In the genomic region with DNA sequence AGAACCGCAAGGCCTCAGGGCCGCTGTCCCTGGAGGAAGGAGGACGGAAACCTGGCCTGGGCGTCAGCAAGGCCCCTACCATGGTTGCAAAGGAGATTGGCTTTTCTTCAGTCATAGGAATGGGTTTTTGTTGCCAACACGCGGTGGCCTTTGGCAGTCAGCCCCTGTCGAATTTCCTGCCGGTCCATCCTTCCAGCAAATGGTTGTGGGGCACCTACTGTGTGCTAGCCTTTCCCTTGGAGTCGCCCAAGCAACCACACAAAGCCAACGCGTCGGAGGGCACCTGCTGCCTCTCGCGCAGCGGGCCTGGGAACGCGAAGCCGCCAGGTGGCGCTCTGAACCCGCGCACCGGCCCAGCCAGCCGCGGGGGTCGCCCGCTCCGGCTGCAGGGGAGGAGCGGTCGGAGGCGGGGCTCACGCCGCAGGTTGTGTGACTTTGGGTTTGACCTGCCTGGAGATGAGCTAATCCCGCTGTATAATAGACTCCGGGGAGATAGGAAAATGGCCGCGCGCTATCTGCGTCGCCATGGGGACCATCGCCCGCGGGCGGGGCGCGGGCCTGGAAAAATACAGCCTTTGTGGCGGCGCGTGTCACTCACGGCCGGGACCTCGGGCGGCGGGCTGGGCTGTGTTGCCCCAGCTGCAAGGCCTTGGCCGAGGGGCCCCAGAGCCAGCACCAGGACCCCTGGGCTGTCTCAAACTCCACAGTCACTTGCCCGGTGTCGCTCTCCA, we compare ENCODE assay signal across 7 mouse cellular contexts. TPM values are rescaled to one million over a fixed set of nuclear protein-coding genes. Genes with fewer than 3 reads are reported as not detected.
A peak's percentile ranks its signal among the peaks of the same experiment; 100 is the strongest.
DNase-seq lines count a peak whose midpoint lies in the region; TF ChIP-seq lines count a peak whose summit lies in the region.

No protein-coding gene starts in this region.

- intact Hi-C loops in heart, adult 2 months (cut with DNase I): loop anchor here (1.0 to 5.0 kb wide), 6 partner anchors 37 to 313 kb away; no protein-coding TSS in a partner anchor
- intact Hi-C loops in left cerebral cortex, postnatal 4 days (cut with DNase I): loop anchor here (10.0 kb wide), 1 partner anchor 305 kb away; no protein-coding TSS in a partner anchor

- TF ChIP-seq CTCF in heart, adult 2 months (IDR thresholded peaks at IDR 0.05): no peak; the same call in 1 of the 2 replicates
- TF ChIP-seq CTCF in small intestine, adult 2 months (IDR thresholded peaks at IDR 0.05; ENCODE audit: extremely low read depth, insufficient read length, insufficient replicate concordance, low read depth, low read length): peak; percentile 82

- H3K27ac ChIP-seq in heart, adult 2 months: peak overlapping the region; percentile 12; the same call in 1 of the 2 replicates
- H3K27ac ChIP-seq in midbrain, embryonic 10.5 days (replicated peaks): peak overlapping the region; percentile 63
- no peak overlapping the region for H3K27ac ChIP-seq in small intestine, adult 2 months (ENCODE audit: insufficient read depth, low read depth, low read length)

- H3K9me3 ChIP-seq in midbrain, embryonic 10.5 days (replicated peaks): no peaks in the 10 kb centered on the region

- WGBS in heart, adult 2 months: 2% methylated on average over 56 of the region's 56 CpGs
- under 1% methylated on average over 56 of the region's 56 CpGs for WGBS in midbrain, embryonic 10.5 days
- WGBS in small intestine, adult 2 months: 2% methylated on average over 56 of the region's 56 CpGs

- no peaks in the 10 kb centered on the region for H3K36me3 ChIP-seq in heart, adult 2 months (ENCODE audit: control insufficient read depth, insufficient read depth, low read length)
- no peaks in the 10 kb centered on the region for H3K36me3 ChIP-seq in midbrain, embryonic 10.5 days
- H3K36me3 ChIP-seq in small intestine, adult 2 months (ENCODE audit: control insufficient read depth, insufficient read depth, low read length): no peaks in the 10 kb centered on the region

- H3K4me3 ChIP-seq in heart, adult 2 months: peak overlapping the region; percentile 60
- peak overlapping the region; percentile 56 for H3K4me3 ChIP-seq in midbrain, embryonic 10.5 days
- H3K4me3 ChIP-seq in small intestine, adult 2 months (ENCODE audit: low read depth, low read length): peak overlapping the region; percentile 72

- TF ChIP-seq EP300 in heart, adult 2 months (IDR thresholded peaks at IDR 0.05; ENCODE audit: insufficient read depth, low read depth, low read length): peak; percentile 35; the same call in 1 of the 2 replicates

- DNase-seq in adrenal gland, postnatal 14 days: peak; percentile 87
- DNase-seq in embryo, embryonic 9.5 days (ENCODE audit: extremely low spot score): peak; percentile 88
- DNase-seq in heart, adult 2 months: peak; percentile 82 to 88
- peak; percentile 85 for DNase-seq in kidney, adult 18-20 months
- peak; percentile 78 for DNase-seq in left cerebral cortex, postnatal 4 days
- peak; percentile 90 for DNase-seq in midbrain, embryonic 10.5 days (ENCODE audit: low spot score)

- H3K4me1 ChIP-seq in heart, adult 2 months (ENCODE audit: control insufficient read depth, insufficient read depth, low read length): peaks cover 4% of the 10 kb centered on the region
- peaks cover 39% of the 10 kb centered on the region for H3K4me1 ChIP-seq in midbrain, embryonic 10.5 days
- H3K4me1 ChIP-seq in small intestine, adult 2 months (ENCODE audit: control insufficient read depth, insufficient read depth, insufficient read length, low read length): peaks cover 16% of the 10 kb centered on the region; the same call in 1 of the 2 replicates

- TF ChIP-seq POLR2A in heart, adult 2 months (IDR thresholded peaks at IDR 0.05; ENCODE audit: insufficient read depth, low read depth, low read length): no peak
- peak; percentile 23; the same call in 1 of the 2 replicates for TF ChIP-seq POLR2A in small intestine, adult 2 months (IDR thresholded peaks at IDR 0.05; ENCODE audit: low read depth, low read length)

- peak overlapping the region; percentile 42 for H3K9ac ChIP-seq in heart, adult 2 months (ENCODE audit: low read depth, low read length)

- H3K27me3 ChIP-seq in heart, adult 2 months (ENCODE audit: control insufficient read depth, insufficient read depth, low read length): peaks cover 8% of the 10 kb centered on the region
- H3K27me3 ChIP-seq in midbrain, embryonic 10.5 days (ENCODE audit: low read depth, poor library complexity, severe bottlenecking): peaks cover 86% of the 10 kb centered on the region
- peaks cover 51% of the 10 kb centered on the region for H3K27me3 ChIP-seq in small intestine, adult 2 months (ENCODE audit: control insufficient read depth, insufficient read depth, low read length)

- H3K79me2 ChIP-seq in heart, adult 2 months (replicated peaks; ENCODE audit: control insufficient read depth, insufficient read depth, low read length): no peaks in the 10 kb centered on the region

RNA-seq across cellular contexts. Expression of gene Gata2, which starts 4.2 kb away (rescaled TPM):
- total RNA-seq in adrenal gland, postnatal 14 days (2021): 26.3 and 36.4 TPM in 2 replicates
- 10 to 100 TPM; 17.8 to 19.6 TPM for total RNA-seq in heart, adult 2 months (2021)
- 14.3 and 18.7 TPM in 2 replicates for polyA plus RNA-seq in heart, adult 2 months (2012; rRNA removed)
- 1 to 10 TPM; 2.6 to 3.1 TPM for total RNA-seq in left cerebral cortex, postnatal 4 days (2021)
- polyA plus RNA-seq in midbrain, embryonic 10.5 days (2016; fragmentation: Nextera tagmentation; extraction: Ambion mirVana): 19.3 and 36.1 TPM in 2 replicates
- 5.0 and 5.6 TPM in 2 replicates for polyA plus RNA-seq in small intestine, adult 2 months (2012; rRNA removed)

RNA-seq across cellular contexts. Expression of gene Dnajb8, which starts 32.6 kb away (rescaled TPM):
- not detected in 2 replicates for total RNA-seq in adrenal gland, postnatal 14 days (2021)
- not detected for total RNA-seq in heart, adult 2 months (2021)
- polyA plus RNA-seq in heart, adult 2 months (2012; rRNA removed): 0.29 TPM in 1 of 2 replicates, not detected in the other
- total RNA-seq in left cerebral cortex, postnatal 4 days (2021): not detected
- polyA plus RNA-seq in midbrain, embryonic 10.5 days (2016; fragmentation: Nextera tagmentation; extraction: Ambion mirVana): not detected in 2 replicates
- not detected in 2 replicates for polyA plus RNA-seq in small intestine, adult 2 months (2012; rRNA removed)
